Mouse (Mus musculus) megakaryocyte, embryonic 14.5 days (primary cell): Measurements from ENCODE around the gene Negr1. TPM values are rescaled to one million over a fixed set of nuclear protein-coding genes. Genes with fewer than 3 reads are reported as not detected.

Source experiments
- H3K27me3 ChIP-seq: replicated peaks from 2 replicates; pipeline ENCODE3; 2012; ENCODE audit warnings: inconsistent platforms
- H3K36me3 ChIP-seq: replicated peaks from 2 replicates; pipeline ENCODE3; 2012; ENCODE audit warnings: low read length, inconsistent platforms, mixed read lengths
- H3K4me1 ChIP-seq: 2 replicates; pipeline ENCODE4 v1.6.1; 2012; ENCODE audit warnings: inconsistent platforms
- H3K4me3 ChIP-seq: replicated peaks from 2 replicates; pipeline ENCODE3; 2012; ENCODE audit warnings: moderate library complexity, mild to moderate bottlenecking, inconsistent platforms
- H3K9me3 ChIP-seq: 2 replicates; pipeline ENCODE4 v1.6.1; 2012; ENCODE audit warnings: inconsistent platforms
- FLI1 ChIP-seq: IDR thresholded peaks from 2 replicates; pipeline ENCODE4 v1.6.1; 2012; ENCODE audit warnings: low read length, inconsistent platforms, mixed read lengths
- GATA1 ChIP-seq: IDR thresholded peaks from 3 replicates; pipeline ENCODE4 v1.6.1; 2012; ENCODE audit warnings: mixed read lengths, low read length, inconsistent platforms, borderline replicate concordance
- polyA plus RNA-seq: library from polyadenylated mRNA; stranded (reverse); fragments of >175 nt; gene quantifications from 2 replicates; pipeline ENCODE4 v1.2.3, GENCODE M21; 2012; ENCODE audit warnings: low replicate concordance; ENCODE audit not compliant: insufficient read depth

The Negr1 gene
- polyA plus RNA-seq, 1 experiment = not detected

DNA sequence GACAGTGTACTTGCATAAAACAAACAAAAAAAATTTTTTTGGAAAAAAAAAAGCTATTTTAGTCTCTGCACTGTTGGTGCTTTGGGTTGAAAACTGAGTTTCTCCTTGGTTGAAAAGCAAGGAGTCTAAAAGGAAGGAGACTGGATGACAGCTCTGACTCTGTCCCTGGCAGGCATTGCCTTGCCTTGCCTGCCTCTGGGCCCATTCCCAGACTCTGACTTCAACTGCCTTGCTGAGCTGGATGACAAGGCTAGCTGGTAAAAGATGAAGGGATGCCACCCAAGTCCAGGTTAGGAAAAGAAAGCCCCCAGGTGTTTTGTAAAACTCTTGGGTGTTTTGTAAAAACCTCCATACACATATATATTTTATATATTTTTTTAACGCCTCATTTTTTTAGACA is 712.5 kb downstream of the Negr1 start:
- H3K9me3 ChIP-seq = no peaks in the 10 kb centered on the region
- peaks cover 18% of the 10 kb centered on the region for H3K4me1 ChIP-seq
- no peaks in the 10 kb centered on the region for H3K27me3 ChIP-seq
- H3K36me3 ChIP-seq = no peaks in the 10 kb centered on the region
- TF ChIP-seq FLI1 = no peak
- no peak for TF ChIP-seq GATA1
- no peak overlapping the region for H3K4me3 ChIP-seq

DNA sequence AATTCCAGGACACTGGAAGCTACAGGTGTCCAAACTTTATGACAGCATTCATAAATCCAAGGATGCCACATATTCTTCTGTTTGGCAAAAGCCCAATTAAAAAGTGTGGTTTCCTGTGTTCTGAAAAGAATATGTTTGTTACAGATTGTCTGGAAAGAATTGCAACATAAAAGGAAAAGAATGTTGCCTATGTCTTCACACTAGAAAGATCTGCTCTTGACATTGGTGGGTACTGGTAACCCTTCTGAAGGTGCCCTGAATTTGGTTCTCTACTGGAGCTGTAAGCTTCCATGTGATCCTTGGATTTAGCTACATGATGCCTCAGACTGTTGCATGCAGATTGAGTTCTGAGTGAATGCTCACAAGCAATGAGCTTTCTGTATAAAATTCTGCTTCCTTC is 718.1 kb downstream of the Negr1 start:
- TF ChIP-seq FLI1 = no peak
- TF ChIP-seq GATA1 = no peak
- Histone ChIP-seq H3K27me3 (no peaks in the 10 kb centered on the region), H3K9me3 (no peaks in the 10 kb centered on the region), H3K4me1 (0 out of 2 replicates have a peak, but pooled peaks cover 3% of the 10 kb centered on the region), H3K36me3 (no peaks in the 10 kb centered on the region), H3K4me3 (no peak overlapping the region)

DNA sequence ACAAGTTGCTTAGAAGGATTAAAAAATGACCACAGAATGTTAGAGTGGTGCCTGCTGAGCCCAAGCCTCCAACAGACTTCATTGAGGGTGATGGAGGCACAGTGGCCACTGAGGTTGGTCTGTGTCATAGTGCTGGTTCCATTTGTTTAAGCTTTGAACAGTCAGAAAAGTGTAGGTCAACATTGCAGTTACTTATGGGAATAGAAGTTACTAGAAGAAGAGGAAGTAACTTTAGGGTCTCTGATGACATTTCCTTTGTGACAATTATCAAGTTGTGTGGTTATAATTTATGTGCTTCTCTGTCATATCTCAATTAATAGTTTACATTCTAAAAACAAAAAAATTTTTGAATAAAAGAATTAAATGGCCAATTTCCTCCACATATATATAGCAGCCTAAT is 719.7 kb downstream of the Negr1 start:
- no peak for TF ChIP-seq GATA1
- TF ChIP-seq FLI1 = no peak
- Histone ChIP-seq H3K27me3 (no peaks in the 10 kb centered on the region), H3K4me3 (no peak overlapping the region), H3K4me1 (0 out of 2 replicates have a peak, but pooled peaks cover 3% of the 10 kb centered on the region), H3K9me3 (no peaks in the 10 kb centered on the region), H3K36me3 (no peaks in the 10 kb centered on the region)

DNA sequence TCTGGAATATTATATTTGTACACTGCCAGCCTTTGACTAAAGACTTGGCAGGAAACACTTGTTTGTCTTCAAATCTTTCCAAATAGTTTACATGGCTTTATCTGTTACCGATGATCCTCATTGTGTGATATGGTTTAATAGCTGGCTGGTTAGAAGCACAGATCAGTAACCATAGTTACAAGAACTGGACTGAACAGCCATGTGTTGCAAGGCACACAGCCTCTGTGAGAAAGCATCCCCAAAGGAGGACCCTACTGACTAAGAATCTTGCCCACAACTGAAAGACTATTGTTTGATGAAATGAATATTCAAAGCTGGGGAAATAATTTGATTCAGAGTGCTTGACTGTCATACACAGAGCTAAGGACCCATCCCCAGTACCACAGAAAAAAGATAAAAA is 729.7 kb downstream of the Negr1 start:
- Histone ChIP-seq H3K27me3 (no peaks in the 10 kb centered on the region), H3K4me3 (no peak overlapping the region), H3K36me3 (no peaks in the 10 kb centered on the region), H3K9me3 (peaks cover 6% of the 10 kb centered on the region; the same call in 1 of the 2 replicates), H3K4me1 (no peaks in the 10 kb centered on the region)
- TF ChIP-seq GATA1 (no peak), FLI1 (no peak)

DNA sequence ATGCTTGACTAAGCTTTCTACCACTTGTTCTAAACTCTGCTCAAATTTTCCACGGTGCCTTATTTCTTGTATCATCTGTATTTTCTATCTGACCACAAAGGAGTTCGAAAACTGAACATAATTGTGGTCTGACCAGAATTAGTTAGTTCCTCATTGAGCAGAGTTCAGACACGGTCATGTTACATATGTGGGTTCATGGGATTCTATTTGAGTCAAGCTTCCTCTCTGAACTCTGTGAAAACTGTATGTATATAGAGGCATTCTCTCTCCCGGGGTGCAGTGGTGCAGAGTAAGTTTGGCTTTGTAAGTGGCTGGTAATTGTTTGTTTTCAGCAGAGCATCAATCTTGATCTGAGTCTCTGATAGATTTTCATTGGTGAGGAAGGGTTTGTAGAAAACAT is 735.6 kb downstream of the Negr1 start:
- no peak for TF ChIP-seq FLI1
- TF ChIP-seq GATA1 = no peak
- Histone ChIP-seq H3K4me3 (no peak overlapping the region), H3K9me3 (peaks cover 10% of the 10 kb centered on the region), H3K4me1 (no peaks in the 10 kb centered on the region), H3K27me3 (no peaks in the 10 kb centered on the region), H3K36me3 (no peaks in the 10 kb centered on the region)

DNA sequence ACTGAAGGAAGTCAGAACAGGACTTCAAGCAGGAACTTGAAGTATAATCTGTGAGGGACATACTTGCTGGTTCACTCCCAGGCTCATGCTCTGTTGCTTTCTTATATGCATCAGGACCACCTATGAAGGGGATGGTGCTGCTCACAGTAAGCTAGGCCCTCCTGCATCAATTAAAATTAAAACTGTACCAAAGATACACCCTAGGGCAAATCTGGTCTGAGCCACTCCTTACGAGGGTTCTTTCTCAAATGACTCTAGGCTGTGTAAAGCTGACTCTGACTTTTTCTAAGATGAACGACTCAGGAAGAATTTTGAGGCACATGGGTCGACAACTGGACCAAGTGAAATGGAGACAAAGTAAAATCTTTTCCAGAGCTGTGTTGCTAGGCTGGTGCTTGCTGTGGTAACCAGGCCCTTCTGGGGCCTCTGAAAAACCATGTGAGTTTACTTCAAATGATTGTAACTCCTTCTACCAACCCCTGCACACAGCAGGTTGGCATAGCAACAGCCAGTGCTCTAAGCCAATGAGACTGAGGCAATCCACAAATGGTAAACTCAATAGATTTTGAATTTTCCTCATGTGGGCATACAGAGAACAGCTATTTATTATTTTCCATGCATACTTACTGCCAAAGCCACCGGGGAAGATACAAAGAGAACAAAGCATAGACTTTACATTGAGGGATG is 742.0 kb downstream of the Negr1 start:
- Histone ChIP-seq H3K36me3 (no peaks in the 10 kb centered on the region), H3K27me3 (no peaks in the 10 kb centered on the region), H3K9me3 (peaks cover 4% of the 10 kb centered on the region), H3K4me1 (peaks cover 12% of the 10 kb centered on the region), H3K4me3 (no peak overlapping the region)
- TF ChIP-seq FLI1 (no peak), GATA1 (no peak)

DNA sequence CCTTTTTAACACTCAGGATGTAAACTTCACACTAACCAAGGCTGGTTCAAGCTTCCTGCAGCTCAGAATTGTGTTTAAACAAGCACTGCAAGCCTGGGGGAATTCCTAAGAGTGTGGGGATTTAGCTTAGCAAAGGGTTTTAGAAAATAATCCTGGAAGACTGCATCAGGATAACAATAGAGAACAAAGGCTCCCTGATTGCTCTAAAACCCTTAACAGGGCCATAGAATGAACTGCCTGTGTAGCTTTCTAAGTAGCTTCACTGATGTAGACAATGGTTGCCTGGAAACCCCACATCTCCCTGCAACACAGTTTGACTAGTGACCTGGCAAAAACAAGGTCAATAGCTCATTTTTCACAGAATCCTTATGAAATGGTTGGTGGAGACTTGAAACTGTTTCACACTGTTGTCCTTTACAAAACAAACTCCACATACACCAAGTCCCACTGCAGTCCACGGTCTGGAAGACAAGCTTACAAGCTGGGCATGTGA is 759.5 kb downstream of the Negr1 start:
- Histone ChIP-seq H3K4me1 (no peaks in the 10 kb centered on the region), H3K36me3 (no peaks in the 10 kb centered on the region), H3K9me3 (no peaks in the 10 kb centered on the region), H3K4me3 (no peak overlapping the region), H3K27me3 (no peaks in the 10 kb centered on the region)
- TF ChIP-seq GATA1 (no peak), FLI1 (no peak)

DNA sequence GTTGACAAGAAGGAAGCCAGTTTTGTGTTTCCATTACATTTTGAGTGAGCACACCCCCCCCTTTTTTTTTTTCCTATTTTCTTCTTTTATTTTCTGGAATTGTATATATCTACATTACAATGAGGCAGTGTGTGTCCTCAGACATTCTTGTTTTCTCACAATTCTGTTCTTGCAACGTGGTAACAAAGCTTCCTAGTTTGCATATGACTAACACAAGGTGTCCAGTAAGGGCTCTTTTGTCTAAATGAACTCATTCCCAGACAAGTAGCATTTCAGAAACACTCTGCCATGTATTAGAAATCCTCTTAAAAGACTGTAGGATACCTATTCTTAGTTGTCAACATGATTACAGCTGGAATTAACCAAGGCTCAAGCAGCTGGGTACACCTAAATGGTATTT is 760.2 kb downstream of the Negr1 start:
- Histone ChIP-seq H3K4me1 (no peaks in the 10 kb centered on the region), H3K4me3 (no peak overlapping the region), H3K27me3 (no peaks in the 10 kb centered on the region), H3K9me3 (no peaks in the 10 kb centered on the region), H3K36me3 (no peaks in the 10 kb centered on the region)
- TF ChIP-seq GATA1 (no peak), FLI1 (no peak)

DNA sequence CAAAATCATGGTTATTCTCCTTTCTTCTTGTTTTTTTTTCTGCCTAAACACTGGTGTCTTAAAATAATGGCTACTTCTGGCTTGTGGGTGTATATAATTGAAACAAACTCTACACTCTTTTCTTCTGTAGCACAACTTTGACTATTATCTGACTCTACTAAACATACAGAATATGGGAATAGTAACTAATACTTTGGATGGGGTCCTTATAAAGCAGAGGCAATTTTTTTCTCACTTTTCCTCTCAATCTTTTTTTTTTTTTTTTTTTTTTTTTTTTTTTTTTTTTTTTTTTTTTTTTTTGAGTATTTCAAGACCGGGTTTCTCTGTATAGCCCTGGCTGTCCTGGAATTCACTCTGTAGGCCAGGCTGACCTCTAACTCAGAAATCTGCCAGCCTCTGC is 772.6 kb downstream of the Negr1 start:
- no peak overlapping the region for H3K4me3 ChIP-seq
- H3K4me1 ChIP-seq = no peaks in the 10 kb centered on the region
- TF ChIP-seq FLI1 (no peak), GATA1 (no peak)
- H3K9me3 ChIP-seq = no peaks in the 10 kb centered on the region
- H3K36me3 ChIP-seq = no peaks in the 10 kb centered on the region
- H3K27me3 ChIP-seq = no peaks in the 10 kb centered on the region

DNA sequence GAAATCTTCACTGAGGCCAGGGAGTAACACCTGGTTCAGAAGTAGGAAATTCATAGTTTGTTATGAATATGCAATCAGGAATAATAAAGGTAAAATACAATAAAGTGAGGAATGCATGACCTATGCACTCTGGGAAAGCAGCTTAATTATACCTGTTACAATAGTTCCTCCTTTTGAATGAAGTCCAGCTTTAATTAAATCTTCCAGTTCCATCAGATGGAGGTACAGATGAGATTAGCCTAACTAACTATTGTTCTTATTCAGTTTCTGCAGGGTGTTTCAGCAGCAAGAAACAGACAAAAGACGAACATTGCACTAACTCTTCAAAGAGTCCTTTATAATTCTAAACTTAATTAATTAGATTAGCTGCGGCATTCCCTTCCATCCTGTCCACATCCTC is 787.9 kb downstream of the Negr1 start:
- H3K9me3 ChIP-seq = no peaks in the 10 kb centered on the region
- no peak for TF ChIP-seq GATA1
- no peak for TF ChIP-seq FLI1
- H3K4me1 ChIP-seq = no peaks in the 10 kb centered on the region
- H3K4me3 ChIP-seq = no peak overlapping the region
- H3K36me3 ChIP-seq = no peaks in the 10 kb centered on the region
- H3K27me3 ChIP-seq = no peaks in the 10 kb centered on the region

DNA sequence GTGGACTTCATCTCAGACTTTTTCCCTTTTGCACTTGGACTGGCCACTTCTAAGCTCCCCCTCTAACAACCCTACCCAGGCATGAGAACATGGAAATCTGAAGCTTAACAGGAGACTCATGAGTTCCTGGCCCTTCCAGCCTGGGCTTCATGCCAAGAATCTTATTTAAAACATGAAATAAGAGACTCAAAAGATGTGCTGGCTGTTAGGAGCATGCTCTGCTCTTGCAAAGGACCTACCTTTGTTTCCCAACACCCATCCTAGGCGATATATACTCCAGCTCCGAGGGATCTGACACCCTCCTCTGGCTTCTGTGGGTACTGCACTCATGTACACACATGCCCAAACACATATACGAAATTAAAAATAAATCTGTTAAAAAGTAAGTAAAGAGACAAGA is 797.3 kb downstream of the Negr1 start:
- TF ChIP-seq GATA1 (no peak), FLI1 (no peak)
- Histone ChIP-seq H3K27me3 (no peaks in the 10 kb centered on the region), H3K4me3 (no peak overlapping the region), H3K4me1 (no peaks in the 10 kb centered on the region), H3K36me3 (no peaks in the 10 kb centered on the region), H3K9me3 (0 out of 2 replicates have a peak, but pooled peaks cover 4% of the 10 kb centered on the region)
